Mouse (Mus musculus) ES-Bruce4 (cell line): ENCODE data around the gene Susd4.

Source experiments
- CTCF ChIP-seq: IDR thresholded peaks from one replicate; pipeline ENCODE4 v1.8.1; 2011; ENCODE audit warnings: low read depth, low read length
- POLR2A ChIP-seq: IDR thresholded peaks from one replicate; pipeline ENCODE4 v1.8.1; 2011; ENCODE audit warnings: low read length; ENCODE audit not compliant: insufficient read depth

DNA sequence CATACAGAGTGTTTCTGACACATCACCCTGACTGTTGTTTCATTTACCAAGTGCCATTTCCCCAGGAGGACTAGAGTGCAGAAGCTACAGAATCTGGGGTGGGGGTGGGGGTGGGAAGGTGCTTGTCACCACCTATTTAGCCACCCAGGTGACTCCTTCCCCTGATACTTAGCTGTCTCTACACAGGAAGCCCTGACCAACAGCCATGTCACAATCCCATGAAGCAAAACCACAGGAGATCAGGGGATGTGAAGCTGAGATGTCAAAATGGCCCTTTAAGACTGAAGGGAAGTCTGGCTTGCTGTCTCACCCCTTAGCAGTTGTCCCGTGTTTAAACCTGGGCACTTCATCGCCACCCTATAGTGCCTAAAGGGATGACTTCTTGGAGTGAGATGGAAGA is 37.9 kb downstream of the Susd4 start:
- no peak for TF ChIP-seq CTCF
- no peak for TF ChIP-seq POLR2A
